Mouse (Mus musculus): ENCODE data around the gene Gps2.
"Not testable (repeated sequence)": the region's sequence is repeated elsewhere in the genome, so short reads cannot be mapped to it uniquely, and the experiment has no call there.

Gps2 gene

DNA sequence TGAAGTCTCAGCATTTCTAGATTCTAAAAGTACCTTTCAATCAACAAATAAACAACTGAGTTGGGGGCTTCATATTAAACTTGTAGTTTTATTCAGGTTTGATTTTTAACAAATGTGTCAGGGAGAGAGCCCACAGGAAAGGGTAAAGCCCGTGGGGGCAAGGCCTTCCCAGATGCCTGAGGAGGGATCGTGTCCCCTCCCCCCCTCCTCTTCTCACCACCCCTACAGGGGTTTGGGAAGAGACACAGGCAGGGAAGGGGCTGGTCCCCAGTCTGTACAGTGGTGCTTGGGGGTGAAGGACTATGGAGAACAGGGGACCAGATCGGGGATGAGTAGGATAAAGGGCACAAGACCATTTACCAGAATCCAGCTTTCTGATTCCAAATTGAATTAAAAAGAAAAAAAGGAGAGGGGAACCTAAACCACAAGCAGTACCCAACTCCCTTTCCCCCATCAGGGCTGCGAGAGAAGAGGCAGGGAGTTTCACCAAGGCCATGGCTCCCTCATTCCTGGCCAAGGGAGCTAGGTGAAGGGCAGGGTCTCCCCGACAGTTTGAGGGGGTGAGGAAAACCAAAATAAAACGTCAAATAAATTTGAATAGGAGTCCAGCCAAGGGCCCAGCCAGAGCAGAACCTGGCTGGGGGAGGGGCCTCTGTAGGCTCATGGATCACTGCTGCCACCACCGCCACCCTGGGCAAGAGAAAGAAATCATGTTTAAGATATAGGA lies 3.1 kb downstream of the Gps2 start:
- not testable (repeated sequence) for DNase-seq (ENCODE audit: low spot score)

GRCm38 (mm10) chr11:69917379-69917948 lies 3.8 kb downstream of the Gps2 start:
- no peak for DNase-seq (ENCODE audit: low spot score)

GRCm38 (mm10) chr11:69918118-69918517 lies 4.4 kb downstream of the Gps2 start:
- DNase-seq (ENCODE audit: low spot score) = no peak

DNA sequence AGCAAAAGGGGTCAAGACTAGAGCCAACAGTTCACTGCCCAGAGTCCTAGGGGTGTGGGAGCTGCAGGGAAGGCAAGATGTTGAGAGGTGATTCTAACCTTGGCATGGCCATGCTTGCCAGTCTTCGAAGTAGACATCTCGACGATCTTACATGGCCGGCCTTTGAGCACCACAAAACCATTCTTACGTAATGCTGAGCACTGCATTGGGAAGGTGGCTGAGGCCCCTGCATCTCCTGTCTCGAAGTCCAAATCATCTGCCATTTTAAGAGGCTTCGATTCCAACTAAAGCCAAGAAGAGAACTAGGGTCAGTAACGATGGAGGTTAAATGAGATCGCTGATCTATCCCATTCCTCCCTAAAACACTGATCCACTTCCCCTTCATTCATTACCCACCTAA lies 5.4 kb downstream of the Gps2 start:
- no peak for DNase-seq (ENCODE audit: low spot score)

DNA sequence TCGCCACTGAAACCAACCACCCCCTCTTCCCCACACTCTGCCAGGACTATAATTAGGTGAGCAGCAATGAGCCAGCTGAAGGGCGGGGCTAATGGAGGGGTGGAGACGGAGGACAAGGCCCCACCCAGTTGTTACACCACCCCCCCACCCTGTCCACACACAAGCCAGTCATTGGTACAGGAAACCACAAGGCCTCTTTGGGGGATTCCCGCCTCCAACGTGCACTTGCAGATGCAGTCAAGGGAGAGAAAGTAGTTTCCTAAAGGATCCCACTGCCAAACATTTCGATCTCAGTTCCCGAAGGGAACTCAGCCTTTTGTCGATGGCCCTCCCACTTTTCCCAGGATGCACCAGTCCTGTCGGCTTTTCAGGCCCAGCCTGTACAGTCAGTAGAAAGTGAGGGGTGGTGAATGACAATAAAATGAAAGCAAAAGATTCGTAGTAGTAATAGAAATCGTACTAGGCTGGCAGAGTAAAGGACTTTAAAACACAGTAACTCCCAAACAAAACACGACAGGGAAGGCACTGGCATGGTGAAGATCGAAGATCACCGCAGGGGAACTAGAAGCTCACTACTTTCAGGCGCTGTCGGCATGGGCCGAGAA lies 6.1 kb downstream of the Gps2 start:
- peak; percentile 62 for DNase-seq (ENCODE audit: low spot score)

DNA sequence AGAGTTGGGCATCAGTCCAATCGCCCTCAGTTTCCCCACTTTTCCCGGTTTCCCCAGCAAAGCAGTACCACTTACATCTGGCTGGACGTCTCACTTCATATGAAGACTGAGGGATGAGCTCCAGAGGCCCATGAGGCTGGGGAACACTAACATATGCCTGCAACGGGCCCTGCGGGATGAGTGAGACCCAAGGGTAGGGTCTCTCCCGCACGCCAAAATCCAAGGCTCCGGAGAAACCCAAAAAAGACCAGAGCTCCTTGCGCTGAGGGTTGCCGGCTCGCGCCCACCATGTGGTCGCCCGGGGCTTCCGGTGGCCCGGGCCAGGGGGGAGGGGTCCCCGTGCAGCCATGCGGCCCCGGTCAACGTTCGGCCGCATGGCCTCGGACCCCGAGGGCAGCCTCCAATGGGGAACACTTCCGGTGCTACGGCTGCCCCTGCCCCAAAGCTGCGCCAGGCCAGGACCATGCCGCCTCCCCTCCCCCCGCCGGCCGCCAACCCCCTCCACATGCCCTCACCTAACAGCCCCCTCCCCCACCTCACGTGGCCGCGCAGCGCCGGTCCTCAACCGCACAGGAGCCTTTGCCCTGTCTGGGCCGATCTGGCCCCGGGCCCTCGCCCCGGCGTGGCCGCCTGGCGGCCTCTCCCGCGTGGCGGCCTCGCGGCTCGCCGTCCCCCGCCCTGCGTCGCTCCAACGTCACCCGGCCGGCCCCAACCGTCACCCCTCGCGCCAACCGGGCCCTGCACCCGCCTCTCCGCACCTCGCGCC lies 6.8 kb downstream of the Gps2 start:
- DNase-seq (ENCODE audit: low spot score) = peak; percentile 85

GRCm38 (mm10) chr11:69921114-69922011 lies 7.7 kb downstream of the Gps2 start, which contains the start of gene Eif5a:
TSS of gene Eif5a (minus strand) at chr11:69921958.
- DNase-seq (ENCODE audit: low spot score) = peak; percentile 100

- DNase-seq (ENCODE audit: low spot score) = no peak
Measured at GRCm38 (mm10) chr11:69922012-69922756, 8.5 kb downstream of the Gps2 start.

GRCm38 (mm10) chr11:69922796-69923195 lies 9.1 kb downstream of the Gps2 start:
- no peak for DNase-seq (ENCODE audit: low spot score)

- DNase-seq (ENCODE audit: low spot score) = no peak
Measured at GRCm38 (mm10) chr11:69927501-69927900, 13.8 kb downstream of the Gps2 start.

DNA sequence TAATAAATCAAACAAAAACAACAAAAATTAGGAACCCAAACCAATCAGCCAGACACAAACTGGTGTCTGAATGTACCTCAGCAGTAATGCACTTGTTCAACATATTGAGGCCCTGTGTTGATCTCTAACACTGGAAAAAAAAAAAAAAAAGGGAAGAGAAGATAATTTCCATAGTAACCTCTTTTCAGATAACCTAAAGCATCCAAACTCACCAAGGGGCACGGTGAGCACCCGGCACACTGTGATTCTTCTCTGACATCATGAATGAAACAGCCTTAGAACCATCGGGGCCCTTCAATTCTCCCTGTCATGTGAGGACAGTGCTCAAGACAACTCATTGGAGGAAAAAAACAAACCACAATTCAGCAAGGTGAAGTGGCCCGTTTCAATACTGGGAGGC lies 16.0 kb downstream of the Gps2 start:
- no peak for DNase-seq (ENCODE audit: low spot score)

DNA sequence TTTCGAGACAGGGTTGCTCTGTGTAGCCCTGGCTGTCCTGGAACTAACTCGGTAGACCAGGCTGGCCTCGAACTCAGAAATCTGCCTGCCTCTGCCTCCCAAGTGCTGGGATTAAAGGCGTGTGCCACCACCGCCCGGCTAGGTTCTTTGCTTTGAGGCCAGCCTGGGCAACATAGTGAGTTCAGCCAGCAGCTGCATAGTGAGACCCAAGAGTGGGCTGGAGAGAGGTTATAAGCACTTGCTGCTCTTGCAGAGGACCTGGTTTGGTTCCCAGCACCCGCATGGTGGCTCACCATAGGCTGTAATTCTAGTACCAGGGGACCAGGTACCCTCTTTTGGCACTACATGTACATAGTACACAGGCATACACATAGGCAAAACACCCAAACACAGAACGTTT lies 16.5 kb downstream of the Gps2 start:
- not testable (repeated sequence) for DNase-seq (ENCODE audit: low spot score)

- no peak for DNase-seq (ENCODE audit: low spot score)
Measured at GRCm38 (mm10) chr11:69930967-69931537, 17.4 kb downstream of the Gps2 start.

- no peak for DNase-seq (ENCODE audit: low spot score)
Measured at GRCm38 (mm10) chr11:69931769-69932168, 18.1 kb downstream of the Gps2 start.

GRCm38 (mm10) chr11:69932254-69932653 lies 18.6 kb downstream of the Gps2 start:
- no peak for DNase-seq (ENCODE audit: low spot score)

- no peak for DNase-seq (ENCODE audit: low spot score)
Measured at GRCm38 (mm10) chr11:69933066-69933465, 19.4 kb downstream of the Gps2 start.

GRCm38 (mm10) chr11:69934169-69934568 lies 20.5 kb downstream of the Gps2 start:
- peak; percentile 89 for DNase-seq (ENCODE audit: low spot score)

DNA sequence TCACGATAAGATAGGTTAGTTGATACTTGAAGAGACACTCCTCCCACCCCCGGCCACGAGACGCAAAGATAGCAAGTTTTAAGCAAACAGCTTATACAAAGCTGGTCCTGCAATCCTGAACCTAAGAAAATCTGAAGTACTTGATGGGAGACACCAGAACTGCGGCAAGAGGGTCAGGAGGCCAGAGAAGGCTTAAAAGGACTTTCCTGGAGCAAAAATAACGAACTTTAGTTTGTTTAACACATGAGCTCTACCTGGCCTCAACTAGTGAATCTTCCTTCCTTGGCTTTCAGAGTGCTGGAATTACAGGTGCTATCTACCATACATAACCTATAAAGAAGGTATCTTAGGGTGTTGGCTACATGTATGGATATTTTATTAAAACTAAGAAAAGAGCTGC lies 21.0 kb downstream of the Gps2 start:
- no peak for DNase-seq (ENCODE audit: low spot score)

- DNase-seq (ENCODE audit: low spot score) = peak; percentile 98
Measured at GRCm38 (mm10) chr11:69935137-69935879, 21.6 kb downstream of the Gps2 start, which contains the start of gene Ybx2. TSS of gene Ybx2 (plus strand) at chr11:69935796.

DNA sequence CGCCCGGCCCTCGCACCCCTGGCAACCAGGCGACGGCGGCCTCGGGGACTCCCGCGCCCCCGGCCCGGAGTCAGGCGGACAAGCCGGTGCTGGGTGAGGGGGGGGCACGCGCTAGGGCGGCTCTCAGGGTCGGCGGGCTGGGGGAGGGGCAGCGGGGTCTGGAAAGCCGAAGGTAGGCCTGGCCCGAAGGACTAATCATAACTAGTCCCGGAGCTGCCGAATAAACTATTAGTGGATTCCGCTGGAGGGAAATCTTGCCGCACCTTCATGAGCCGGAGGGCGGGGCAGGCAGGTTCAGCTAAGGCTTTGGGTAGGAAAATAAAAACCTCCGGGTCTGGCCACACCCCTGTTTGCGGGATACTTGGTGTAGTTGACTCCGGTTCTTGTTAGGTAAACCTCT lies 22.5 kb downstream of the Gps2 start:
- peak; percentile 73 for DNase-seq (ENCODE audit: low spot score)

Data from testis, postnatal 14 days (tissue).